Mouse (Mus musculus) MEL-GATA-1-ER (cell line): ENCODE data around the gene Podxl.
"Not testable (repeated sequence)": the region's sequence is repeated elsewhere in the genome, so short reads cannot be mapped to it uniquely, and the experiment has no call there.

Experiments used
- DNase-seq: peaks from one replicate; pipeline ENCODE4 v3.0.0-alpha.2; 2012; ENCODE audit warnings: low read depth; ENCODE audit errors: extremely low read depth

Podxl gene

GRCm38 (mm10) chr6:31568070-31568595 lies 4.4 kb upstream of the Podxl start:
- DNase-seq = no peak

GRCm38 (mm10) chr6:31567200-31567599 lies 3.4 kb upstream of the Podxl start:
- DNase-seq = no peak

GRCm38 (mm10) chr6:31564901-31565391 lies 1.2 kb upstream of the Podxl start:
- DNase-seq = no peak

GRCm38 (mm10) chr6:31564182-31564531 lies 376 bp upstream of the Podxl start:
- no peak for DNase-seq

GRCm38 (mm10) chr6:31562371-31563080 lies 1.3 kb downstream of the Podxl start:
- DNase-seq = no peak

- DNase-seq = not testable (repeated sequence)
These were observed 1.8 kb downstream of the Podxl start for GRCm38 (mm10) chr6:31561948-31562347.

- DNase-seq = no peak
These were observed 3.4 kb downstream of the Podxl start for GRCm38 (mm10) chr6:31560138-31560959.

- DNase-seq = no peak
These were observed 7.2 kb downstream of the Podxl start for GRCm38 (mm10) chr6:31556460-31557100.

- DNase-seq = no peak
These were observed 12.8 kb downstream of the Podxl start for GRCm38 (mm10) chr6:31550876-31551532.

- DNase-seq = no peak
These were observed 14.3 kb downstream of the Podxl start for GRCm38 (mm10) chr6:31549361-31550051.

GRCm38 (mm10) chr6:31544318-31544717 lies 19.5 kb downstream of the Podxl start:
- no peak for DNase-seq

- DNase-seq = no peak
These were observed 23.8 kb downstream of the Podxl start for GRCm38 (mm10) chr6:31540018-31540417.

- no peak for DNase-seq
These were observed 25.7 kb downstream of the Podxl start for GRCm38 (mm10) chr6:31538112-31538511.

GRCm38 (mm10) chr6:31537193-31537592 lies 26.6 kb downstream of the Podxl start:
- no peak for DNase-seq

- DNase-seq = no peak
These were observed 29.1 kb downstream of the Podxl start for GRCm38 (mm10) chr6:31534705-31535104.

GRCm38 (mm10) chr6:31531880-31532279 lies 31.9 kb downstream of the Podxl start:
- DNase-seq = no peak

GRCm38 (mm10) chr6:31528339-31528738 lies 35.4 kb downstream of the Podxl start:
- no peak for DNase-seq

- DNase-seq = peak; percentile 44
These were observed 35.9 kb downstream of the Podxl start for GRCm38 (mm10) chr6:31527897-31528296.

GRCm38 (mm10) chr6:31526929-31527328 lies 36.9 kb downstream of the Podxl start:
- DNase-seq = no peak

GRCm38 (mm10) chr6:31525231-31525900 lies 38.4 kb downstream of the Podxl start:
- peak; percentile 28 for DNase-seq
